Mouse (Mus musculus) embryonic stem cell, embryonic (primary cell): ENCODE results near the gene Pitpnm1.

ENCODE experiments used
- CTCF ChIA-PET, 4 experiments: fragments of 300-600 bp in 2 of 4; fragments of 350-600 bp in 2 of 4; sonication (Branson Sonifier 250); formaldehyde crosslinking; loops; one replicate each; lab custom pipeline; 2022; ENCODE audit warnings: inconsistent platforms in 2 of 4; lab: Charles Lee
- POLR2A ChIA-PET, 4 experiments: fragments of 300-600 bp in 2 of 4; fragments of 350-600 bp in 2 of 4; sonication (Branson Sonifier 250); formaldehyde crosslinking; loops; one replicate each; lab custom pipeline; 2022; ENCODE audit warnings: antibody characterized with exemption in 4 of 4, inconsistent platforms in 1 of 4; lab: Charles Lee

Gene Pitpnm1

GRCm38 (mm10) chr19:4096642-4097440, 3.0 kb upstream of the Pitpnm1 start, which contains the start of gene Cdk2ap2:
TSS of gene Cdk2ap2 (plus strand) at chr19:4097182.
- ChIA-PET POLR2A (interaction anchor here (0.6 to 3.5 kb wide), 146 partner anchors 8 to 1199 kb away, joined by 3 to 51 read pairs (median 4); partner anchors contain the start of genes Aip (in 3 of the 4), Gstp2 (in 3 of the 4), Ppp1ca (in 3 of the 4) and Rad9a (in 3 of the 4)), CTCF (interaction anchor here (0.5 to 2.3 kb wide), 38 partner anchors 9 to 359 kb away, joined by 3 to 17 read pairs (median 4); partner anchors contain the start of genes Aip (in 2 of the 4), Ppp1ca (in 2 of the 4), AC109138.7 (in 1 of the 4) and Ankrd13d (in 1 of the 4))

GRCm38 (mm10) chr19:4097441-4097825, 2.4 kb upstream of the Pitpnm1 start:
- POLR2A ChIA-PET: interaction anchor here (0.6 to 3.5 kb wide), 130 partner anchors 9 to 1198 kb away, joined by 3 to 51 read pairs (median 4); partner anchors contain the start of genes Aip (in 3 of the 4), Gstp2 (in 3 of the 4), 1810055G02Rik (in 2 of the 4) and Aldh3b1 (in 2 of the 4)

GRCm38 (mm10) chr19:4098426-4098825, 1.4 kb upstream of the Pitpnm1 start:
- ChIA-PET CTCF (interaction anchor here (0.6 to 2.2 kb wide), 53 partner anchors 12 to 235 kb away, joined by 3 to 17 read pairs (median 4); partner anchors contain the start of genes Ppp1ca (in 2 of the 4), Rad9a (in 2 of the 4), Aip (in 1 of the 4) and Ankrd13d (in 1 of the 4)), POLR2A (interaction anchor here in 3 of 4 experiments (0.6 to 3.5 kb wide), 35 partner anchors 14 to 204 kb away, joined by 3 to 42 read pairs (median 4); partner anchors contain the start of genes Pold4 (in 2 of the 3), AC109138.7 (in 1 of the 3), Aip (in 1 of the 3) and Clcf1 (in 1 of the 3))

More at GRCm38 (mm10) chr19:4097441-4097825, 2.4 kb upstream of the Pitpnm1 start:
- CTCF ChIA-PET: interaction anchor here (0.8 to 2.3 kb wide), 32 partner anchors 12 to 359 kb away, joined by 3 to 17 read pairs (median 4); partner anchors contain the start of genes Ppp1ca (in 2 of the 4), AC109138.7 (in 1 of the 4), Aip (in 1 of the 4) and Ankrd13d (in 1 of the 4)

- ChIA-PET CTCF (interaction anchor here (0.5 to 2.2 kb wide), 54 partner anchors 10 to 417 kb away, joined by 3 to 14 read pairs (median 4); partner anchors contain the start of genes Ppp1ca (in 2 of the 4), Rad9a (in 2 of the 4), Aip (in 1 of the 4) and Ankrd13d (in 1 of the 4)), POLR2A (interaction anchor here in 3 of 4 experiments (0.6 to 3.5 kb wide), 33 partner anchors 9 to 940 kb away, joined by 3 to 42 read pairs (median 4); partner anchors contain the start of genes Aip (in 2 of the 3), Pold4 (in 2 of the 3), AC124502.3 (in 1 of the 3) and B4gat1 (in 1 of the 3))
These were observed 742 bp upstream of the Pitpnm1 start for GRCm38 (mm10) chr19:4099056-4099455.

- POLR2A ChIA-PET: interaction anchor here in 2 of 4 experiments (0.9 to 2.1 kb wide), 5 partner anchors 10 to 54 kb away, joined by 3 to 17 read pairs (median 3); no protein-coding TSS in a partner anchor
- CTCF ChIA-PET: interaction anchor here in 2 of 4 experiments (0.6 to 2.2 kb wide), 6 partner anchors 25 to 157 kb away, joined by 3 to 9 read pairs (median 4); partner anchors contain the start of genes Aip (in 1 of the 2) and Gstp2 (in 1 of the 2)
These were observed 992 bp downstream of the Pitpnm1 start for GRCm38 (mm10) chr19:4100718-4101261.

GRCm38 (mm10) chr19:4101466-4101865, 1.7 kb downstream of the Pitpnm1 start:
- POLR2A ChIA-PET: interaction anchor here in 2 of 4 experiments (0.7 to 1.8 kb wide), 5 partner anchors 11 to 55 kb away, joined by 3 to 4 read pairs (median 3); no protein-coding TSS in a partner anchor
- CTCF ChIA-PET: interaction anchor here in 1 of 4 experiments (1.2 kb wide), 1 partner anchor 50 kb away, joined by 3 read pairs; no protein-coding TSS in a partner anchor

GRCm38 (mm10) chr19:4102049-4102448, 2.3 kb downstream of the Pitpnm1 start:
- ChIA-PET POLR2A (interaction anchor here in 2 of 4 experiments (0.6 to 1.8 kb wide), 6 partner anchors 11 to 56 kb away, joined by 3 to 4 read pairs (median 3); no protein-coding TSS in a partner anchor), CTCF (no interaction called here)

GRCm38 (mm10) chr19:4102626-4103025, 2.8 kb downstream of the Pitpnm1 start:
- ChIA-PET CTCF (no interaction called here), POLR2A (interaction anchor here in 2 of 4 experiments (0.6 to 1.8 kb wide), 3 partner anchors 14 to 46 kb away, joined by 3 to 4 read pairs (median 4); no protein-coding TSS in a partner anchor)

GRCm38 (mm10) chr19:4103294-4103693, 3.5 kb downstream of the Pitpnm1 start:
- CTCF ChIA-PET: no interaction called here
- POLR2A ChIA-PET: interaction anchor here in 1 of 4 experiments (0.5 kb wide), 1 partner anchor 81 kb away, joined by 3 read pairs; no protein-coding TSS in a partner anchor

GRCm38 (mm10) chr19:4103792-4104191, 4.0 kb downstream of the Pitpnm1 start:
- POLR2A ChIA-PET: interaction anchor here in 1 of 4 experiments (1.1 to 1.3 kb wide), 2 partner anchors 17 to 46 kb away, joined by 3 to 4 read pairs; no protein-coding TSS in a partner anchor

GRCm38 (mm10) chr19:4104675-4105194, 4.9 kb downstream of the Pitpnm1 start:
- POLR2A ChIA-PET: interaction anchor here in 2 of 4 experiments (0.6 to 1.3 kb wide), 4 partner anchors 16 to 67 kb away, joined by 3 to 4 read pairs (median 4); no protein-coding TSS in a partner anchor
- CTCF ChIA-PET: interaction anchor here in 2 of 4 experiments (0.6 to 1.7 kb wide), 2 partner anchors 124 to 359 kb away, joined by 3 to 4 read pairs; no protein-coding TSS in a partner anchor

More at GRCm38 (mm10) chr19:4103792-4104191, 4.0 kb downstream of the Pitpnm1 start:
- CTCF ChIA-PET: interaction anchor here in 1 of 4 experiments (1.7 kb wide), 1 partner anchor 125 kb away, joined by 4 read pairs; no protein-coding TSS in a partner anchor

GRCm38 (mm10) chr19:4106654-4107053, 6.9 kb downstream of the Pitpnm1 start:
- ChIA-PET CTCF (no interaction called here), POLR2A (interaction anchor here in 2 of 4 experiments (1.0 to 1.6 kb wide), 3 partner anchors 9 to 60 kb away, joined by 3 read pairs; partner anchors contain the start of gene Gstp2 (in 1 of the 2))

GRCm38 (mm10) chr19:4108535-4108934, 8.7 kb downstream of the Pitpnm1 start:
- ChIA-PET CTCF (interaction anchor here in 1 of 4 experiments (0.9 kb wide), 1 partner anchor 13 kb away, joined by 3 read pairs; no protein-coding TSS in a partner anchor), POLR2A (interaction anchor here in 1 of 4 experiments (0.5 kb wide), 1 partner anchor 256 kb away, joined by 4 read pairs; no protein-coding TSS in a partner anchor)

- POLR2A ChIA-PET: interaction anchor here (0.6 to 2.9 kb wide), 15 partner anchors 9 to 94 kb away, joined by 3 to 19 read pairs (median 3); partner anchors contain the start of genes Cdk2ap2 (in 2 of the 4), Aip (in 1 of the 4), Pitpnm1 (in 1 of the 4) and Ppp1ca (in 1 of the 4)
These were observed 12.5 kb downstream of the Pitpnm1 start for GRCm38 (mm10) chr19:4112063-4112960.

GRCm38 (mm10) chr19:4113186-4113805, 13.5 kb downstream of the Pitpnm1 start:
- ChIA-PET CTCF (interaction anchor here in 1 of 4 experiments (2.1 kb wide), 1 partner anchor 14 kb away, joined by 7 read pairs; no protein-coding TSS in a partner anchor), POLR2A (interaction anchor here in 3 of 4 experiments (0.9 to 2.9 kb wide), 12 partner anchors 8 to 95 kb away, joined by 3 to 19 read pairs (median 4); partner anchors contain the start of genes Cdk2ap2 (in 2 of the 3), Aip (in 1 of the 3), Pitpnm1 (in 1 of the 3) and Ppp1ca (in 1 of the 3))

More at GRCm38 (mm10) chr19:4112063-4112960, 12.5 kb downstream of the Pitpnm1 start:
- CTCF ChIA-PET: interaction anchor here in 1 of 4 experiments (2.1 kb wide), 1 partner anchor 13 kb away, joined by 7 read pairs; no protein-coding TSS in a partner anchor
